Mouse (Mus musculus): ENCODE data around the gene Phgdh. TPM values are rescaled to one million over a fixed set of nuclear protein-coding genes. Genes with fewer than 3 reads are reported as not detected.

Gene Phgdh
- polyA plus RNA-seq, 1 experiment from 2014 or later = 554 TPM

GRCm38 (mm10) chr3:98378267-98378666 is 38.5 kb upstream of the Phgdh start:
- Histone ChIP-seq H3K27ac (ENCODE audit: low read depth, low read length) (no peak overlapping the region), H3K27me3 (replicated peaks; ENCODE audit: control insufficient read depth, insufficient read depth, low read length) (peaks cover 15% of the 10 kb centered on the region), H3K4me2 (no peak overlapping the region), H3K9me3 (ENCODE audit: control insufficient read depth, low read length) (no peaks in the 10 kb centered on the region), H3K9ac (ENCODE audit: low read depth, low read length) (no peak overlapping the region), H3K36me3 (ENCODE audit: control insufficient read depth, insufficient read depth, low read length) (no peaks in the 10 kb centered on the region), H3K4me1 (replicated peaks; ENCODE audit: control insufficient read depth, insufficient read depth, low read length) (no peaks in the 10 kb centered on the region), H3K4me3 (ENCODE audit: low read depth, low read length) (no peak overlapping the region)
- WGBS = 78% methylated on average over 4 of the region's 4 CpGs
- DNase-seq (ENCODE audit: low spot score) (no peak), ATAC-seq (replicated peaks; ENCODE audit: low FRiP score) (no peak)

- no peak for ATAC-seq (replicated peaks; ENCODE audit: low FRiP score)
- H3K27ac ChIP-seq (ENCODE audit: low read depth, low read length) = no peak overlapping the region
- 80% methylated on average over 5 of the region's 5 CpGs for WGBS
- H3K4me1 ChIP-seq (replicated peaks; ENCODE audit: control insufficient read depth, insufficient read depth, low read length) = no peaks in the 10 kb centered on the region
- H3K27me3 ChIP-seq (replicated peaks; ENCODE audit: control insufficient read depth, insufficient read depth, low read length) = no peaks in the 10 kb centered on the region
- no peaks in the 10 kb centered on the region for H3K36me3 ChIP-seq (ENCODE audit: control insufficient read depth, insufficient read depth, low read length)
- DNase-seq (ENCODE audit: low spot score) = no peak
- no peak overlapping the region for H3K4me2 ChIP-seq
- H3K9ac ChIP-seq (ENCODE audit: low read depth, low read length) = no peak overlapping the region
- no peak overlapping the region for H3K4me3 ChIP-seq (ENCODE audit: low read depth, low read length)
- no peaks in the 10 kb centered on the region for H3K9me3 ChIP-seq (ENCODE audit: control insufficient read depth, low read length)
Observed at GRCm38 (mm10) chr3:98374980-98375379, 35.2 kb upstream of the Phgdh start.

GRCm38 (mm10) chr3:98374062-98374719 is 34.4 kb upstream of the Phgdh start:
- no peak for ATAC-seq (replicated peaks; ENCODE audit: low FRiP score)
- H3K9me3 ChIP-seq (ENCODE audit: control insufficient read depth, low read length) = no peaks in the 10 kb centered on the region
- no peaks in the 10 kb centered on the region for H3K27me3 ChIP-seq (replicated peaks; ENCODE audit: control insufficient read depth, insufficient read depth, low read length)
- no peaks in the 10 kb centered on the region for H3K36me3 ChIP-seq (ENCODE audit: control insufficient read depth, insufficient read depth, low read length)
- no peak overlapping the region for H3K4me2 ChIP-seq
- DNase-seq (ENCODE audit: low spot score) = no peak
- no peak overlapping the region for H3K9ac ChIP-seq (ENCODE audit: low read depth, low read length)
- no peak overlapping the region for H3K4me3 ChIP-seq (ENCODE audit: low read depth, low read length)
- no peaks in the 10 kb centered on the region for H3K4me1 ChIP-seq (replicated peaks; ENCODE audit: control insufficient read depth, insufficient read depth, low read length)
- H3K27ac ChIP-seq (ENCODE audit: low read depth, low read length) = no peak overlapping the region
- 48% methylated on average over 3 of the region's 3 CpGs for WGBS

- Histone ChIP-seq H3K4me1 (replicated peaks; ENCODE audit: control insufficient read depth, insufficient read depth, low read length) (no peaks in the 10 kb centered on the region), H3K4me2 (no peak overlapping the region), H3K4me3 (ENCODE audit: low read depth, low read length) (no peak overlapping the region), H3K9ac (ENCODE audit: low read depth, low read length) (no peak overlapping the region), H3K27ac (ENCODE audit: low read depth, low read length) (no peak overlapping the region), H3K27me3 (replicated peaks; ENCODE audit: control insufficient read depth, insufficient read depth, low read length) (no peaks in the 10 kb centered on the region), H3K9me3 (ENCODE audit: control insufficient read depth, low read length) (no peaks in the 10 kb centered on the region), H3K36me3 (ENCODE audit: control insufficient read depth, insufficient read depth, low read length) (no peaks in the 10 kb centered on the region)
- ATAC-seq (replicated peaks; ENCODE audit: low FRiP score) (no peak), DNase-seq (ENCODE audit: low spot score) (no peak)
- 92% methylated on average over 2 of the region's 2 CpGs for WGBS
Observed at GRCm38 (mm10) chr3:98368776-98369175, 29.0 kb upstream of the Phgdh start.

- ATAC-seq (replicated peaks; ENCODE audit: low FRiP score) (no peak), DNase-seq (ENCODE audit: low spot score) (no peak)
- Histone ChIP-seq H3K36me3 (ENCODE audit: control insufficient read depth, insufficient read depth, low read length) (no peaks in the 10 kb centered on the region), H3K27ac (ENCODE audit: low read depth, low read length) (no peak overlapping the region), H3K9me3 (ENCODE audit: control insufficient read depth, low read length) (no peaks in the 10 kb centered on the region), H3K4me2 (no peak overlapping the region), H3K4me3 (ENCODE audit: low read depth, low read length) (no peak overlapping the region), H3K9ac (ENCODE audit: low read depth, low read length) (no peak overlapping the region), H3K27me3 (replicated peaks; ENCODE audit: control insufficient read depth, insufficient read depth, low read length) (no peaks in the 10 kb centered on the region), H3K4me1 (replicated peaks; ENCODE audit: control insufficient read depth, insufficient read depth, low read length) (no peaks in the 10 kb centered on the region)
- WGBS = 76% methylated on average over 4 of the region's 4 CpGs
Observed at GRCm38 (mm10) chr3:98368283-98368682, 28.5 kb upstream of the Phgdh start.

- H3K4me1 ChIP-seq (replicated peaks; ENCODE audit: control insufficient read depth, insufficient read depth, low read length) = no peaks in the 10 kb centered on the region
- H3K9me3 ChIP-seq (ENCODE audit: control insufficient read depth, low read length) = no peaks in the 10 kb centered on the region
- ATAC-seq (replicated peaks; ENCODE audit: low FRiP score) (no peak), DNase-seq (ENCODE audit: low spot score) (no peak)
- no peak overlapping the region for H3K27ac ChIP-seq (ENCODE audit: low read depth, low read length)
- H3K4me2 ChIP-seq = no peak overlapping the region
- 75% methylated on average over 4 of the region's 4 CpGs for WGBS
- no peak overlapping the region for H3K4me3 ChIP-seq (ENCODE audit: low read depth, low read length)
- no peaks in the 10 kb centered on the region for H3K36me3 ChIP-seq (ENCODE audit: control insufficient read depth, insufficient read depth, low read length)
- H3K27me3 ChIP-seq (replicated peaks; ENCODE audit: control insufficient read depth, insufficient read depth, low read length) = no peaks in the 10 kb centered on the region
- no peak overlapping the region for H3K9ac ChIP-seq (ENCODE audit: low read depth, low read length)
Observed at GRCm38 (mm10) chr3:98366823-98367222, 27.0 kb upstream of the Phgdh start.

- Histone ChIP-seq H3K9ac (ENCODE audit: low read depth, low read length) (no peak overlapping the region), H3K4me1 (replicated peaks; ENCODE audit: control insufficient read depth, insufficient read depth, low read length) (no peaks in the 10 kb centered on the region), H3K27ac (ENCODE audit: low read depth, low read length) (no peak overlapping the region), H3K4me2 (no peak overlapping the region), H3K36me3 (ENCODE audit: control insufficient read depth, insufficient read depth, low read length) (no peaks in the 10 kb centered on the region), H3K4me3 (ENCODE audit: low read depth, low read length) (no peak overlapping the region), H3K27me3 (replicated peaks; ENCODE audit: control insufficient read depth, insufficient read depth, low read length) (no peaks in the 10 kb centered on the region), H3K9me3 (ENCODE audit: control insufficient read depth, low read length) (no peaks in the 10 kb centered on the region)
- DNase-seq (ENCODE audit: low spot score) (no peak), ATAC-seq (replicated peaks; ENCODE audit: low FRiP score) (no peak)
- WGBS = 80% methylated on average over 3 of the region's 3 CpGs
Observed at GRCm38 (mm10) chr3:98366086-98366485, 26.3 kb upstream of the Phgdh start.

- WGBS = 33% methylated on average over 2 of the region's 2 CpGs
- no peaks in the 10 kb centered on the region for H3K36me3 ChIP-seq (ENCODE audit: control insufficient read depth, insufficient read depth, low read length)
- no peaks in the 10 kb centered on the region for H3K27me3 ChIP-seq (replicated peaks; ENCODE audit: control insufficient read depth, insufficient read depth, low read length)
- no peak; the same call in 1 of the 2 replicates for ATAC-seq (replicated peaks; ENCODE audit: low FRiP score)
- no peaks in the 10 kb centered on the region for H3K9me3 ChIP-seq (ENCODE audit: control insufficient read depth, low read length)
- H3K4me3 ChIP-seq (ENCODE audit: low read depth, low read length) = no peak overlapping the region
- H3K4me1 ChIP-seq (replicated peaks; ENCODE audit: control insufficient read depth, insufficient read depth, low read length) = no peaks in the 10 kb centered on the region
- H3K27ac ChIP-seq (ENCODE audit: low read depth, low read length) = no peak overlapping the region
- no peak overlapping the region for H3K4me2 ChIP-seq
- DNase-seq (ENCODE audit: low spot score) = no peak
- H3K9ac ChIP-seq (ENCODE audit: low read depth, low read length) = no peak overlapping the region
Observed at GRCm38 (mm10) chr3:98362753-98363152, 23.0 kb upstream of the Phgdh start.

- DNase-seq (ENCODE audit: low spot score) (no peak), ATAC-seq (replicated peaks; ENCODE audit: low FRiP score) (no peak)
- Histone ChIP-seq H3K4me1 (replicated peaks; ENCODE audit: control insufficient read depth, insufficient read depth, low read length) (no peaks in the 10 kb centered on the region), H3K9ac (ENCODE audit: low read depth, low read length) (no peak overlapping the region), H3K27me3 (replicated peaks; ENCODE audit: control insufficient read depth, insufficient read depth, low read length) (no peaks in the 10 kb centered on the region), H3K4me3 (ENCODE audit: low read depth, low read length) (no peak overlapping the region), H3K27ac (ENCODE audit: low read depth, low read length) (no peak overlapping the region), H3K4me2 (no peak overlapping the region), H3K36me3 (ENCODE audit: control insufficient read depth, insufficient read depth, low read length) (no peaks in the 10 kb centered on the region), H3K9me3 (ENCODE audit: control insufficient read depth, low read length) (no peaks in the 10 kb centered on the region)
- 55% methylated on average over 3 of the region's 3 CpGs for WGBS
Observed at GRCm38 (mm10) chr3:98356632-98357370, 17.0 kb upstream of the Phgdh start.

Measured in liver, embryonic 11.5 days (tissue).